Mouse (Mus musculus): ENCODE data around the gene Rasal2. TPM values are rescaled to one million over a fixed set of nuclear protein-coding genes. Genes with fewer than 3 reads are reported as not detected.

The Rasal2 gene
- total and polyA plus RNA-seq, 3 experiments: 1.5 to 2.6 (median 1.7) TPM

- no peak for DNase-seq (ENCODE audit: extremely low read depth)
- in situ Hi-C loops (cut with MboI; ENCODE audit: low pct_ligation_motif_present, low pct_unique_long_range_greater_than_20kb, low sequenced_read_pairs) (no loop called here), dilution Hi-C loops (cut with MboI; ENCODE audit: extremely low pct_ligation_motif_present, extremely low pct_unique_long_range_greater_than_20kb, low sequenced_read_pairs) (no loop called here)
- Histone ChIP-seq H3K4me3 (replicated peaks in 1 of 3; ENCODE audit: low read depth in 2 of 3, low read length in 2 of 3, poor library complexity in 1 of 3) (no peak overlapping the region), H3K27ac (ENCODE audit: insufficient read depth, low read depth) (no peak overlapping the region), H3K4me2 (ENCODE audit: insufficient read depth, low read depth, poor library complexity, severe bottlenecking) (no peak overlapping the region), H3K36me3 (replicated peaks in 1 of 2; ENCODE audit: control insufficient read depth in 1 of 2, insufficient read depth in 1 of 2, low read length in 1 of 2) (peaks cover 0 to 36% of the 10 kb centered on the region in 2 experiments), H3K27me3 (replicated peaks) (no peaks in the 10 kb centered on the region), H3K9ac (ENCODE audit: insufficient read depth, low read depth) (no peak overlapping the region), H3K79me2 (replicated peaks; ENCODE audit: control insufficient read depth, extremely low read depth, insufficient read depth, poor library complexity, severe bottlenecking) (no peaks in the 10 kb centered on the region), H3K9me3 (replicated peaks; ENCODE audit: low read length) (no peaks in the 10 kb centered on the region), H3K4me1 (ENCODE audit: control insufficient read depth in 1 of 2, insufficient read depth in 2 of 2) (peaks cover 0 to 29% of the 10 kb centered on the region in 2 experiments; a peak in 2 of 4 replicates)
- TF ChIP-seq UBTF (IDR thresholded peaks at IDR 0.05; ENCODE audit: low read depth, low read length) (no peak), HCFC1 (IDR thresholded peaks at IDR 0.05; ENCODE audit: low read depth, low read length) (no peak), RCOR1 (conservative IDR thresholded peaks at IDR 0.05; ENCODE audit: low read depth, low read length) (no peak), POLR2AphosphoS2 (IDR thresholded peaks at IDR 0.05; ENCODE audit: low read depth, low read length) (no peak), USF2 (conservative IDR thresholded peaks at IDR 0.05; ENCODE audit: low read depth, low read length) (no peak), ETS1 (conservative IDR thresholded peaks at IDR 0.05; ENCODE audit: low read depth, low read length) (no peak), IRF4 (IDR thresholded peaks at IDR 0.05; ENCODE audit: low read depth, low read length) (no peak), E2F4 (IDR thresholded peaks at IDR 0.05; ENCODE audit: insufficient replicate concordance, low read depth, low read length) (no peak), EP300 (IDR thresholded peaks at IDR 0.05; ENCODE audit: low read length) (no peak), KAT2A (IDR thresholded peaks at IDR 0.05; ENCODE audit: insufficient replicate concordance, low read length) (no peak), CHD2 (IDR thresholded peaks at IDR 0.05; ENCODE audit: low read length) (no peak), ZNF384 (IDR thresholded peaks at IDR 0.05; ENCODE audit: low read depth, low read length) (no peak), MAFK (IDR thresholded peaks at IDR 0.05; ENCODE audit: insufficient replicate concordance, low read length) (no peak), SIN3A (IDR thresholded peaks at IDR 0.05; ENCODE audit: low read length) (no peak)
These were observed 4.2 kb upstream of the Rasal2 start for GRCm38 (mm10) chr1:157416628-157417027.

GRCm38 (mm10) chr1:157415771-157416170 lies 3.4 kb upstream of the Rasal2 start:
- no peak overlapping the region for H3K4me2 ChIP-seq (ENCODE audit: insufficient read depth, low read depth, poor library complexity, severe bottlenecking)
- H3K9me3 ChIP-seq (replicated peaks; ENCODE audit: low read length): no peaks in the 10 kb centered on the region

More at GRCm38 (mm10) chr1:157415771-157416170, 3.4 kb upstream of the Rasal2 start:
- Histone ChIP-seq H3K4me3 (replicated peaks in 1 of 3; ENCODE audit: low read depth in 2 of 3, low read length in 2 of 3, poor library complexity in 1 of 3) (no peak overlapping the region), H3K79me2 (replicated peaks; ENCODE audit: control insufficient read depth, extremely low read depth, insufficient read depth, poor library complexity, severe bottlenecking) (no peaks in the 10 kb centered on the region), H3K27ac (ENCODE audit: insufficient read depth, low read depth) (no peak overlapping the region), H3K36me3 (replicated peaks in 1 of 2; ENCODE audit: control insufficient read depth in 1 of 2, insufficient read depth in 1 of 2, low read length in 1 of 2) (peaks cover 0 to 36% of the 10 kb centered on the region in 2 experiments), H3K9ac (ENCODE audit: insufficient read depth, low read depth) (no peak overlapping the region), H3K4me1 (ENCODE audit: control insufficient read depth in 1 of 2, insufficient read depth in 2 of 2) (peaks cover 0 to 38% of the 10 kb centered on the region in 2 experiments; a peak in 2 of 4 replicates), H3K27me3 (replicated peaks) (peaks cover 8% of the 10 kb centered on the region)
- no peak for TF ChIP-seq MXI1 (IDR thresholded peaks at IDR 0.05; ENCODE audit: low read depth, low read length)
- no peak for TF ChIP-seq JUND (conservative IDR thresholded peaks at IDR 0.05; ENCODE audit: low read depth, low read length)
- TF ChIP-seq POLR2AphosphoS2 (IDR thresholded peaks at IDR 0.05; ENCODE audit: low read depth, low read length): no peak
- no peak for TF ChIP-seq ETS1 (conservative IDR thresholded peaks at IDR 0.05; ENCODE audit: low read depth, low read length)
- TF ChIP-seq MAFK (IDR thresholded peaks at IDR 0.05; ENCODE audit: insufficient replicate concordance, low read length): no peak
- no peak for TF ChIP-seq RCOR1 (conservative IDR thresholded peaks at IDR 0.05; ENCODE audit: low read depth, low read length)
- no peak for TF ChIP-seq JUN (IDR thresholded peaks at IDR 0.05; ENCODE audit: insufficient read depth, low read depth, low read length)
- no peak for TF ChIP-seq CHD2 (IDR thresholded peaks at IDR 0.05; ENCODE audit: low read length)
- in situ Hi-C loops (cut with MboI; ENCODE audit: low pct_ligation_motif_present, low pct_unique_long_range_greater_than_20kb, low sequenced_read_pairs) (no loop called here), dilution Hi-C loops (cut with MboI; ENCODE audit: extremely low pct_ligation_motif_present, extremely low pct_unique_long_range_greater_than_20kb, low sequenced_read_pairs) (no loop called here)
- no peak for DNase-seq (ENCODE audit: extremely low read depth)

Data from CH12.LX (cell line).